In genomic region chr1:119997644-119998043, GRCm38 (mm10) we compare ENCODE assay signal across 9 mouse cellular contexts. TPM values are rescaled to one million over a fixed set of nuclear protein-coding genes. Genes with fewer than 3 reads are reported as not detected.
DNase-seq lines count a peak whose midpoint lies in the region; ATAC-seq and TF ChIP-seq lines count a peak whose summit lies in the region.
"Had no signal": no experiment of that assay in that cellular context is flagged by ENCODE, and none has a peak within 500 bp of the region (broad histone marks: within the 10 kb centered on the region; RNA-seq: fewer than 3 reads in every experiment).

No protein-coding gene starts in this region.

- no peak for TF ChIP-seq EP300 in liver, postnatal 0 days (IDR thresholded peaks at IDR 0.05; ENCODE audit: low read depth)

- ATAC-seq in intestine, postnatal 0 days = no peak
- peak; percentile 72 for ATAC-seq in liver, postnatal 0 days
- ATAC-seq in stomach, embryonic 16.5 days (ENCODE audit: insufficient read depth, low FRiP score) = no peak

- TF ChIP-seq CTCF in intestine, postnatal 0 days (IDR thresholded peaks at IDR 0.05; ENCODE audit: low read depth) = peak; percentile 61
- TF ChIP-seq CTCF in liver, postnatal 0 days (IDR thresholded peaks at IDR 0.05; ENCODE audit: low read depth) = peak; percentile 39
- TF ChIP-seq CTCF in cerebellum, adult 2 months (IDR thresholded peaks at IDR 0.05; ENCODE audit: borderline replicate concordance, insufficient read depth, low read depth, low read length) = no peak

- H3K36me3 ChIP-seq in heart, embryonic 10.5 days = no peaks in the 10 kb centered on the region
- H3K36me3 ChIP-seq in intestine, postnatal 0 days (ENCODE audit: control insufficient read depth, insufficient read depth) = no peaks in the 10 kb centered on the region
- no peaks in the 10 kb centered on the region for H3K36me3 ChIP-seq in liver, postnatal 0 days (replicated peaks; ENCODE audit: insufficient read depth, low read length)
- H3K36me3 ChIP-seq in stomach, embryonic 16.5 days (ENCODE audit: control insufficient read depth, insufficient read depth, low read length) = no peaks in the 10 kb centered on the region

- peak overlapping the region; percentile 68 for H3K4me3 ChIP-seq in heart, embryonic 10.5 days
- peak overlapping the region; percentile 46 for H3K4me3 ChIP-seq in intestine, postnatal 0 days (ENCODE audit: low read depth, low read length)
- peak overlapping the region; percentile 52; the same call in 1 of the 2 replicates for H3K4me3 ChIP-seq in liver, postnatal 0 days (ENCODE audit: low read depth, low read length)
- H3K4me3 ChIP-seq in stomach, embryonic 16.5 days (replicated peaks; ENCODE audit: low read length) = peak overlapping the region; percentile 54
- H3K4me3 ChIP-seq in cerebellum, adult 2 months (replicated peaks; ENCODE audit: insufficient read depth, low read depth, low read length) = no peak overlapping the region

- H3K27ac ChIP-seq in heart, embryonic 10.5 days = no peak overlapping the region
- no peak overlapping the region for H3K27ac ChIP-seq in intestine, postnatal 0 days (ENCODE audit: low read depth, low read length)
- H3K27ac ChIP-seq in liver, postnatal 0 days (ENCODE audit: low read depth) = no peak overlapping the region
- no peak overlapping the region for H3K27ac ChIP-seq in stomach, embryonic 16.5 days (ENCODE audit: low read length)
- H3K27ac ChIP-seq in cerebellum, adult 2 months (ENCODE audit: insufficient read depth, low read length) = no peak overlapping the region

- no peak for TF ChIP-seq POLR2A in cerebellum, adult 2 months (IDR thresholded peaks at IDR 0.05; ENCODE audit: borderline replicate concordance, insufficient read depth, low read length)

- H3K27me3 ChIP-seq in heart, embryonic 10.5 days (ENCODE audit: insufficient read depth, poor library complexity, severe bottlenecking) = 0 out of 2 replicates have a peak, but pooled peaks cover 7% of the 10 kb centered on the region
- no peaks in the 10 kb centered on the region for H3K27me3 ChIP-seq in intestine, postnatal 0 days (replicated peaks; ENCODE audit: control insufficient read depth, insufficient read depth, low read length)
- H3K27me3 ChIP-seq in liver, postnatal 0 days (ENCODE audit: insufficient read depth, low read length) = no peaks in the 10 kb centered on the region
- H3K27me3 ChIP-seq in stomach, embryonic 16.5 days (ENCODE audit: control insufficient read depth, insufficient read depth, low read length) = no peaks in the 10 kb centered on the region
- H3K27me3 ChIP-seq in cerebellum, adult 2 months (ENCODE audit: control insufficient read depth, insufficient read depth, low read length) = no peaks in the 10 kb centered on the region

- H3K4me2 ChIP-seq in intestine, postnatal 0 days (replicated peaks; ENCODE audit: low read depth) = peak overlapping the region; percentile 81
- peak overlapping the region; percentile 80 for H3K4me2 ChIP-seq in liver, postnatal 0 days (ENCODE audit: low read depth, low read length)
- peak overlapping the region; percentile 92 for H3K4me2 ChIP-seq in stomach, embryonic 16.5 days (ENCODE audit: low read depth, low read length)

- 30% methylated on average over 5 of the region's 5 CpGs for WGBS in heart, embryonic 10.5 days
- WGBS in intestine, postnatal 0 days = 21% methylated on average over 5 of the region's 5 CpGs
- WGBS in liver, postnatal 0 days (ENCODE audit: insufficient replicate concordance) = 28% methylated on average over 5 of the region's 5 CpGs
- 25% methylated on average over 5 of the region's 5 CpGs for WGBS in stomach, embryonic 16.5 days
- WGBS in cerebellum, adult 2 months = 46% methylated on average over 5 of the region's 5 CpGs

- H3K4me1 ChIP-seq in heart, embryonic 10.5 days = 0 out of 2 replicates have a peak, but pooled peaks cover 4% of the 10 kb centered on the region
- no peaks in the 10 kb centered on the region for H3K4me1 ChIP-seq in intestine, postnatal 0 days (replicated peaks; ENCODE audit: control insufficient read depth, insufficient read depth, low read length)
- no peaks in the 10 kb centered on the region for H3K4me1 ChIP-seq in liver, postnatal 0 days (ENCODE audit: insufficient read depth)
- H3K4me1 ChIP-seq in stomach, embryonic 16.5 days (ENCODE audit: control insufficient read depth, insufficient read depth, low read length) = no peaks in the 10 kb centered on the region
- no peaks in the 10 kb centered on the region for H3K4me1 ChIP-seq in cerebellum, adult 2 months (ENCODE audit: control insufficient read depth, insufficient read depth, low read length)

- no peak overlapping the region for H3K9ac ChIP-seq in intestine, postnatal 0 days (ENCODE audit: low read depth, low read length)
- H3K9ac ChIP-seq in liver, postnatal 0 days (replicated peaks) = no peak overlapping the region
- H3K9ac ChIP-seq in stomach, embryonic 16.5 days (ENCODE audit: low read length) = no peak overlapping the region

- H3K9me3 ChIP-seq in heart, embryonic 10.5 days = no peaks in the 10 kb centered on the region
- no peaks in the 10 kb centered on the region for H3K9me3 ChIP-seq in intestine, postnatal 0 days (ENCODE audit: control insufficient read depth)
- no peaks in the 10 kb centered on the region for H3K9me3 ChIP-seq in liver, postnatal 0 days (ENCODE audit: low read length)
- no peaks in the 10 kb centered on the region for H3K9me3 ChIP-seq in stomach, embryonic 16.5 days (replicated peaks; ENCODE audit: control insufficient read depth, low read length)

- DNase-seq in heart, embryonic 10.5 days (ENCODE audit: low spot score) = no peak
- DNase-seq in heart, adult 18-20 months = no peak
- peak; percentile 35 for DNase-seq in embryo, embryonic 9.5 days (ENCODE audit: extremely low spot score)
- DNase-seq in liver, postnatal 0 days = peak; percentile 39
- DNase-seq in urinary bladder, postnatal 25 days (ENCODE audit: low spot score) = no peak
- DNase-seq in cerebellum, adult 2 months = no peak

RNA-seq across cellular contexts. Expression of gene Cfap221, which starts 0.6 kb away (rescaled TPM):
- polyA plus RNA-seq in heart, embryonic 10.5 days (2016; fragmentation: Nextera tagmentation; extraction: Ambion mirVana) = not detected in 2 replicates
- total RNA-seq in heart, adult 18-20 months (2021) = not detected
- polyA plus RNA-seq in intestine, postnatal 0 days (2015; fragmentation: Nextera tagmentation; extraction: Ambion mirVana) = 0.09 TPM in 1 of 2 replicates, not detected in the other
- not detected in 2 replicates for polyA plus RNA-seq in liver, postnatal 0 days (2015; fragmentation: Nextera tagmentation; extraction: Ambion mirVana)
- 0.05 TPM in 1 of 2 replicates, not detected in the other for polyA plus RNA-seq in stomach, embryonic 16.5 days (2015; fragmentation: Nextera tagmentation; extraction: Ambion mirVana)
- polyA plus RNA-seq in cerebellum, adult 2 months (2012; rRNA removed) = 0.08 and 0.14 TPM in 2 replicates
- total RNA-seq: hematopoietic stem cell, adult 5-6 weeks had no signal

RNA-seq across cellular contexts. Expression of gene Sctr, which starts 9.1 kb away (rescaled TPM):
- not detected in 2 replicates for polyA plus RNA-seq in heart, embryonic 10.5 days (2016; fragmentation: Nextera tagmentation; extraction: Ambion mirVana)
- under 1 TPM in 1 of 2 experiments, not detected in 1; 0.21 TPM for total RNA-seq in heart, adult 18-20 months (2021)
- polyA plus RNA-seq in intestine, postnatal 0 days (2015; fragmentation: Nextera tagmentation; extraction: Ambion mirVana) = 0.98 and 0.99 TPM in 2 replicates
- 0.05 and 0.13 TPM in 2 replicates for polyA plus RNA-seq in liver, postnatal 0 days (2015; fragmentation: Nextera tagmentation; extraction: Ambion mirVana)
- 1.1 and 1.7 TPM in 2 replicates for polyA plus RNA-seq in stomach, embryonic 16.5 days (2015; fragmentation: Nextera tagmentation; extraction: Ambion mirVana)
- 0.19 and 0.25 TPM in 2 replicates for polyA plus RNA-seq in cerebellum, adult 2 months (2012; rRNA removed)
- total RNA-seq: hematopoietic stem cell, adult 5-6 weeks had no signal

Comparison
In these comparisons a context has a peak if more than half of its experiments do, and no peak if none do; other contexts are left out.
1. DNase-seq: peak in embryo, embryonic 9.5 days (single experiment) and liver, postnatal 0 days (single experiment); none in heart, embryonic 10.5 days (single experiment), heart, adult 18-20 months (0 of 2), urinary bladder, postnatal 25 days (single experiment) and cerebellum, adult 2 months (0 of 2).
2. Peak in every context shown above with its lines, with median percentiles within 50 percentile points of each other: H3K4me2 ChIP-seq.